Mouse (Mus musculus): ENCODE measurements around the gene Exosc5.

- peak; percentile 58 for TF ChIP-seq CTCF (IDR thresholded peaks at IDR 0.05; ENCODE audit: low read depth, low read length)
- no peak for TF ChIP-seq POLR2A (IDR thresholded peaks at IDR 0.05; ENCODE audit: insufficient read depth, low read length)
Measured at GRCm38 (mm10) chr7:25679971-25680370, 21.0 kb downstream of the Exosc5 start.

Data from ES-Bruce4 (cell line).